Mouse (Mus musculus): Measurements from ENCODE around the gene Pip5k1c. TPM values are rescaled to one million over a fixed set of nuclear protein-coding genes. Genes with fewer than 3 reads are reported as not detected.
A peak's percentile ranks its signal among the peaks of the same experiment; 100 is the strongest.

The Pip5k1c gene
- polyA plus RNA-seq, 1 experiment: 288 TPM

DNA sequence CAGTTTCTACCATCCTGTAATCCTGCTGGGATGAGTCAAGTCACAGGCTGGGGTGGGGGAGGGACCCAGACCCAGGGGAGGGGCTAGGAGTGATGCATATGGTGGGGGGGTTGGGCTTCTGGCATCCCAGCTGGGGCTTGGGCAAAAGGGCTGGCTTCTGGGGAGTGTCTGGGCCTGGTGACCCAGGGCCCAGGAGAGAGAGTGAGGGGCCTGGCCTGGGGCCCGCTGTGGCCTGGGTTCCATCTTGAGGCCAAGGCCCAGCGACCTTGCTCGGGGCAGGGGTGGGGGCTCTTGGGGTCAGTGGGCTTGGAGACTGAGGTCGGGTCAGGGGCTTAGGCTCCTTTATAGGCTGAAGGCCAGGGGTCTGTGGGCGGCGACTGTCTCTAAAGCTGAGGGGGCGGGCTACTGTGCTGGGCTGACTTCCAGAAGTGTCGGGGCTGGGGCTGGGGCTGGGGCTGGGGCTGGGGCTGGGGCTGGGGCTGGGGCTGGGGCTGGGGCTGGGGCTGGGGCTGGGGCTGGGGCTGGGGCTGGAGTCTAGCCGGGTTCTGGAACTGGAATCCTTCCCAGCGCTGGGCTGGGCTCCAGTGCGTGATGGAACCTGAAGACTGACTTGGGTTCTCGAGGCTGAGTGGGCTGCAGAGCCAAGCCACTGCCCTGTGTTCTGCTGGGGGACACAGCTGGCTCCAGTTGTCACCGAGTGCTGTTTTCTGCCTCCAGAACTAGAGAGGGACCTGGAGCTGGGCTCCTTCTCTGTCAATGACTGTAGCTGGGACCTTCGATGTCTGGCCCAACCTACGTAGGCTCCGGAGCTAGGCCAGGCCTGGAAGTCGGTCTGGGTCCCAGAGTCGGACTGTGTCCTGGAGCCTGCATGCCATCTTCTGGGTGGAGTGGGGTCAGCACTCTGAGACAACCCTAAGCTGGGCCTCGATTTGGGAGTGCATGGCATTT, 42.9 kb downstream of the Pip5k1c start:
- H3K27ac ChIP-seq (ENCODE audit: insufficient read depth, low read length): no peak overlapping the region
- DNase-seq: no peak
- WGBS: 29% methylated on average over 17 of the region's 19 CpGs
- TF ChIP-seq POLR2A (IDR thresholded peaks at IDR 0.05; ENCODE audit: borderline replicate concordance, insufficient read depth, low read length) (no peak), CTCF (IDR thresholded peaks at IDR 0.05; ENCODE audit: borderline replicate concordance, insufficient read depth, low read depth, low read length) (no peak)
- no peak overlapping the region for H3K4me3 ChIP-seq (replicated peaks; ENCODE audit: insufficient read depth, low read depth, low read length)
- 0 out of 2 replicates have a peak, but pooled peaks cover 1% of the 10 kb centered on the region for H3K27me3 ChIP-seq (ENCODE audit: control insufficient read depth, insufficient read depth, low read length)
- H3K4me1 ChIP-seq (ENCODE audit: control insufficient read depth, insufficient read depth, low read length): no peaks in the 10 kb centered on the region; the same call in 1 of the 2 replicates

DNA sequence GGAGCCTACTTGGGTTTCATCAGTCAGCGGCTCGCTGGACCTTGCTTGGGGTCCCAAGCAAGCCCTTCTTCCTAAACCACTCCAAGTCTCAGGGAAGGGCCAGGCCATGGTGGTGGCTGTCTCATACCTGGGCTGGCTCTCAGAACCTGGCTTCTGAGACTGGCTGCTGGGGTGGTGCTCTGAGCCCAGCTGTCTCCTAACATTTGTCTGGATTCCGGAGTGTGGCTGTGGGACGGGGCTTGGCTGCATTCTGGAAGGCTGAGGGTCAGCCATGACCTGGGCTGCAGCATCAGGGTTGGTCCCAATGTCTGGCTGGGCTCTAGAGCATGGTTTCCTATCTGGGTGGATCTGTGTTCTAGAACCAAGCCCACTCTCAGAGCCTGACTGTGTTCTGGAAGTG, 43.8 kb downstream of the Pip5k1c start:
- no peak for DNase-seq
- TF ChIP-seq CTCF (IDR thresholded peaks at IDR 0.05; ENCODE audit: borderline replicate concordance, insufficient read depth, low read depth, low read length): no peak
- TF ChIP-seq POLR2A (IDR thresholded peaks at IDR 0.05; ENCODE audit: borderline replicate concordance, insufficient read depth, low read length): no peak
- 91% methylated on average over 4 of the region's 4 CpGs for WGBS
- Histone ChIP-seq H3K4me3 (replicated peaks; ENCODE audit: insufficient read depth, low read depth, low read length) (no peak overlapping the region), H3K4me1 (ENCODE audit: control insufficient read depth, insufficient read depth, low read length) (no peaks in the 10 kb centered on the region; the same call in 1 of the 2 replicates), H3K27ac (ENCODE audit: insufficient read depth, low read length) (no peak overlapping the region), H3K27me3 (ENCODE audit: control insufficient read depth, insufficient read depth, low read length) (0 out of 2 replicates have a peak, but pooled peaks cover 1% of the 10 kb centered on the region)

DNA sequence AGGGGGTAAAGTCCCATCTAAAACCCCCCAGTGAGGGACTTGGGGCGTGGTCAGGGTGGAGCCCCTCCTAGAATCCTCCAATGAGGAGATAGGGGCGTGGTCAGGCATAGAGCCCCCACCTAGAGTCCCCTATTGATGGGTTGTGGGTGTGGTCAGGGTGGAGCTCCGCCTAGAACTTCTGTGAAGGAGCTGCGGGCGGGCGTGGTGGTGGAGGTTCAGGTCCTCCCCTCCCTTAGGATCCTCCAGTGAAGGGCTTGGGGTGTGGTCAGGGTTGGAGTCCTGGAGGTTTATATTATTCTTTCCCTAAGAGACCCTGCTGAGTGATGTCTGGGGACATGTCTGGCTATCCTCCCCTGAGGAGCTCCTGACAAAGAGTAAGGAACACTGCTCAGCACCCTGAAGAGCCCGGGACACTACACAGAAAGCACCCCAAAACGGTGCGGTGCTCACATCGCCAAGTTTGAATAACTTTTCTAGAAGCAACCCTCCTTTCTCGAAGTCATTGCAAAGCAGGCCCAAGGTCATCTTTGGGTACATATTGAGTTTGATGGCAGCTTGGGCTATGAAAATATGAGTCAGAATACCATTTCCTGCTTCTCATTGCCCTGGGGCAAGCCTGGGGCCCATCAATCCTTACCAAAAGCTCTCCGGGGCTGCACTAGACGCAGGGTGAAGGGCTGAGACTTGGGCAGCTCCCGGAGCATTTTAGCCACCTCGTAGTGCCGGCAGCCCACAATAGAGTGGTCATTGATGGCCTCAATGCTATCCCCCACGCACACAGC, 48.0 kb downstream of the Pip5k1c start:
- 41% methylated on average over 17 of the region's 17 CpGs for WGBS
- Histone ChIP-seq H3K4me3 (replicated peaks; ENCODE audit: insufficient read depth, low read depth, low read length) (no peak overlapping the region), H3K4me1 (ENCODE audit: control insufficient read depth, insufficient read depth, low read length) (no peaks in the 10 kb centered on the region; the same call in 1 of the 2 replicates), H3K27me3 (ENCODE audit: control insufficient read depth, insufficient read depth, low read length) (no peaks in the 10 kb centered on the region; the same call in 1 of the 2 replicates), H3K27ac (ENCODE audit: insufficient read depth, low read length) (no peak overlapping the region)
- no peak for DNase-seq
- TF ChIP-seq CTCF (IDR thresholded peaks at IDR 0.05; ENCODE audit: borderline replicate concordance, insufficient read depth, low read depth, low read length) (no peak), POLR2A (IDR thresholded peaks at IDR 0.05; ENCODE audit: borderline replicate concordance, insufficient read depth, low read length) (no peak)

DNA sequence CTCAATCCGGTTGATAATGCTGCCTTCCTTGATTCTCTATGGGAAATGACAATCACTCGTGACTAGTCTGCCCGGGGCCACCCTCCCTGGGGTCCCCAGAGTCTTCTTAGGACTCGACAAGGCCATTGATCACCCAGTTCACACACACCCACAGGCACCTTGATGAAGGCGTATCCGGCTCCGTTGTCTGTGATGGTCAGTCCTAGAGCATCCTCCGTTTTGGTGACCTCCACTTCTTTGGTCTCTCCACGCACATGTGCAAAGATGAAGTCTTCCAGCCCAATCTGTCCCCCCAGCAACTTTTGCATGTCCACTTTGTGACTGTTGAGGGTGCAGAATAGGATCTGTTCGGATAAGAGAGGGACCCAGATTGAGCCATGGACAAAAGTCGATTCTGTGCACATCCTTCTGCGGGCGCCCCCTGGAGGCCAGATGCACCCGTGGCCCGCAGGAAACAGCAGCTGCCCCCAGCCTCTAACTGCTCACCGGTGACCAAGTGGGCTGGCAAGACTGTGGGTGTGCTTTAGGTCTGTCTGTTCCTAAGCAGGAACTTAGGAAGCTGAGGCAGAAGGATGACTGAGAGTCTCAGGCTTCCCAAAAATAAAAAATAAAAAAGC, 48.7 kb downstream of the Pip5k1c start:
- Histone ChIP-seq H3K4me1 (ENCODE audit: control insufficient read depth, insufficient read depth, low read length) (no peaks in the 10 kb centered on the region; the same call in 1 of the 2 replicates), H3K4me3 (replicated peaks; ENCODE audit: insufficient read depth, low read depth, low read length) (no peak overlapping the region), H3K27ac (ENCODE audit: insufficient read depth, low read length) (no peak overlapping the region), H3K27me3 (ENCODE audit: control insufficient read depth, insufficient read depth, low read length) (no peaks in the 10 kb centered on the region; the same call in 1 of the 2 replicates)
- peak in 1 of 2 experiments; percentile 68 for DNase-seq
- 34% methylated on average over 16 of the region's 16 CpGs for WGBS
- no peak for TF ChIP-seq POLR2A (IDR thresholded peaks at IDR 0.05; ENCODE audit: borderline replicate concordance, insufficient read depth, low read length)
- peak; percentile 54; the same call in 1 of the 2 replicates for TF ChIP-seq CTCF (IDR thresholded peaks at IDR 0.05; ENCODE audit: borderline replicate concordance, insufficient read depth, low read depth, low read length)

DNA sequence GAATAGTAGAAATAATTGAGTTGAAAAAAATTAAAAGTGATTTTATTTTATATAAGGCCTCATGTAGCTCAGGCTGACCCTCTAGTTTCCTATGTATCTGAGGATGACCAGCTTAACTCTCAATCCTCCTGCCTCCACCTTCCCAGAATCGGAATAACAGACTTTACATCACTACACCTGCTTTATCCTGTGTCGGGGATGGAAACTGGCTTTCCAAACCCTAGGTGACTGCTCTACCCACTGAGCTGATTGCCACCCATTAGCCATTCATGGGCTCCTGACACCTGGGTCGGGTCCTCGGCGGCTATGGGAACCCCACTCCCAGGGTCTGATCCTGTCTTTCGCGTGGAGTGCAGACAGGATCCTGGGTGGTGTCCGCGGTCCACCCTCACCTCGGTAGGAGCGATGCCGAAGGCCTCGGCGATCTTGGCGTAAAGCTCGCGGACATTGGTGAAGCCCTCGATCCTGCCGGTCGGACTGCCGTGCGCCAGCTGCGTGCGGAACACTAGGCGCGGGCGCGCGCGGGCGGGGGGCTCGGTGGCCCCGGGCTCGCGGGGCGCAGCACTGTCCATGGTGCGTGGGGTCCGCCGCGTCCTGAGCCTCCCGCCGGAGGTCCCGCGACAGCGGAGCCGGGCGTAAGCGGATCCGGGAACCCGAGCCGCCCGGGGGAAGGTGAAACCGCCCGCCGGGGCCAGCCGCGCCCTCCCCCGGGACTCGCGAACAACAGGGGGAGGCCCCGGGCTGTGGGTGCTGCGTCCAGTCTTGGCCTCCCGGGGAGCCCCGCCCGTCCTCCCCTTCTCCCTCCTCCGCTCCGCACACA, 50.1 kb downstream of the Pip5k1c start, which contains the start of gene Gipc3:
Gipc3 (minus strand) TSS at position 581 of the 820 bp plus-strand sequence.
- WGBS: 6% methylated on average over 62 of the region's 67 CpGs
- no peak within 1 kb of the TSS for H3K4me3 ChIP-seq (replicated peaks; ENCODE audit: insufficient read depth, low read depth, low read length)
- H3K27me3 ChIP-seq (ENCODE audit: control insufficient read depth, insufficient read depth, low read length): no peaks in the 10 kb centered on the region; the same call in 1 of the 2 replicates
- no peak for TF ChIP-seq POLR2A (IDR thresholded peaks at IDR 0.05; ENCODE audit: borderline replicate concordance, insufficient read depth, low read length)
- no peak for TF ChIP-seq CTCF (IDR thresholded peaks at IDR 0.05; ENCODE audit: borderline replicate concordance, insufficient read depth, low read depth, low read length)
- H3K27ac ChIP-seq (ENCODE audit: insufficient read depth, low read length): no peak within 1 kb of the TSS
- H3K4me1 ChIP-seq (ENCODE audit: control insufficient read depth, insufficient read depth, low read length): no peaks in the 10 kb centered on the region; the same call in 1 of the 2 replicates
- DNase-seq: no peak

DNA sequence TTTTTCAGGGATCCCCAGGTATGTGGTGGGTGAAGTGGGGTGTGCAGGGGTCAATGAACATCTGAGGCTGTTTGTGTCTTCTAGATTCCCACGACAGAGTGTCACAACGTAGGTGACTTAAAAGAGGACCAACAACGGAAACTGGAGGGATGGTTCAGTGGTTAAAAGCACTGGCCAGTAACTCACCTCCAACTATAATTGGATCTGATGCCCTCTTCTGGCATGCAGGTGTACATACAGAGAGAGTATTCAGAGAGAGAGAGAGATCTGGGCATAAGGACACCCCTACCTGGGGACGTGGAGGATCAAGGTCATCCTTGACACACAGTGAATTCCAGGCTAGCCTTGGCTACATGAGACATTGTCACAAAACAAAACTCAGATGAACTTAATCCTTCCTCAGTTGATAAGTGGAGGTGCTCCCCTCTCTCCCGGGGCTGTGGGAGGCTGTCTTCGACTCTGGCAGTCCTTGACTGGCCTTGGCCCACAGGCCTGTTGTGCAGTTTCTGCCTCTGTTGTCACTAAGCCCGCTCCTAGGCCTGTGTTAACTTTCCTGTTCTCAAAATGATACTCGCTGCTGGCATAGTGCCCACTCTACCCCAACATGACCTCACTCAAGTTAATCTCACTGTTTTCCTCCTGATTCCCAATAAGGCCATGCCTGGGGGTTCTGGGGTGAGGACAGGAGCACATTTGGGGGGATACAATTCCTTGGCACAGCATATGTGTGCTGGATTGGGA, 51.8 kb downstream of the Pip5k1c start:
- peaks cover 3% of the 10 kb centered on the region for H3K4me1 ChIP-seq (ENCODE audit: control insufficient read depth, insufficient read depth, low read length)
- H3K27me3 ChIP-seq (ENCODE audit: control insufficient read depth, insufficient read depth, low read length): no peaks in the 10 kb centered on the region; the same call in 1 of the 2 replicates
- WGBS: 37% methylated on average over 8 of the region's 8 CpGs
- DNase-seq: no peak
- TF ChIP-seq POLR2A (IDR thresholded peaks at IDR 0.05; ENCODE audit: borderline replicate concordance, insufficient read depth, low read length): no peak
- peak; percentile 39; the same call in 1 of the 2 replicates for TF ChIP-seq CTCF (IDR thresholded peaks at IDR 0.05; ENCODE audit: borderline replicate concordance, insufficient read depth, low read depth, low read length)
- H3K27ac ChIP-seq (ENCODE audit: insufficient read depth, low read length): no peak overlapping the region
- no peak overlapping the region for H3K4me3 ChIP-seq (replicated peaks; ENCODE audit: insufficient read depth, low read depth, low read length)

Measured in cerebellum, adult 2 months (tissue).